Mouse (Mus musculus): ENCODE measurements around the gene Il3.

GRCm38 (mm10) chr11:54304471-54304873, 37.4 kb upstream of the Il3 start:
- TF ChIP-seq CTCF (conservative IDR thresholded peaks at IDR 0.05 in 1 of 2, IDR thresholded peaks at IDR 0.05 in 1 of 2; ENCODE audit: low read depth in 2 of 2, low read length in 2 of 2) (peak in 1 of 2 experiments; percentile 48; a peak in 2 of 4 replicates), CHD2 (IDR thresholded peaks at IDR 0.05; ENCODE audit: low read length) (no peak), MAFK (IDR thresholded peaks at IDR 0.05; ENCODE audit: insufficient replicate concordance, low read length) (no peak), NRF1 (IDR thresholded peaks at IDR 0.05; ENCODE audit: low read depth, low read length) (no peak), JUND (conservative IDR thresholded peaks at IDR 0.05; ENCODE audit: low read depth, low read length) (no peak), POLR2A (IDR thresholded peaks at IDR 0.05; ENCODE audit: low read depth, low read length) (no peak), CHD1 (IDR thresholded peaks at IDR 0.05; ENCODE audit: low read depth, low read length) (no peak), PAX5 (IDR thresholded peaks at IDR 0.05; ENCODE audit: low read length) (no peak), EP300 (IDR thresholded peaks at IDR 0.05; ENCODE audit: low read length) (no peak), HCFC1 (IDR thresholded peaks at IDR 0.05; ENCODE audit: low read depth, low read length) (no peak; the same call in 1 of the 2 replicates), MAX (IDR thresholded peaks at IDR 0.05; ENCODE audit: low read length) (no peak), MXI1 (IDR thresholded peaks at IDR 0.05; ENCODE audit: low read depth, low read length) (no peak), TBP (conservative IDR thresholded peaks at IDR 0.05; ENCODE audit: low read depth, low read length) (no peak)
